Mouse (Mus musculus) A20 (cell line): ENCODE results near the gene Fbxw7.

Source experiments
- DNase-seq: peaks from one replicate; pipeline ENCODE4 v3.0.0-alpha.2; 2011; ENCODE audit warnings: low read depth, low spot score

Gene Fbxw7

GRCm38 (mm10) chr3:84889648-84890047, 74.6 kb downstream of the Fbxw7 start:
- DNase-seq = peak; percentile 26

GRCm38 (mm10) chr3:84890983-84891382, 75.9 kb downstream of the Fbxw7 start:
- no peak for DNase-seq

GRCm38 (mm10) chr3:84897952-84898351, 82.9 kb downstream of the Fbxw7 start:
- DNase-seq = no peak

- DNase-seq = peak; percentile 57
These were observed 91.5 kb downstream of the Fbxw7 start for GRCm38 (mm10) chr3:84906528-84906927.

- DNase-seq = no peak
These were observed 99.2 kb downstream of the Fbxw7 start for GRCm38 (mm10) chr3:84914284-84914683.

GRCm38 (mm10) chr3:84917903-84918679, 103.0 kb downstream of the Fbxw7 start:
- no peak for DNase-seq

GRCm38 (mm10) chr3:84921704-84922420, 106.8 kb downstream of the Fbxw7 start:
- no peak for DNase-seq

GRCm38 (mm10) chr3:84923256-84923655, 108.2 kb downstream of the Fbxw7 start:
- no peak for DNase-seq

GRCm38 (mm10) chr3:84923670-84924069, 108.6 kb downstream of the Fbxw7 start:
- DNase-seq = no peak

- no peak for DNase-seq
These were observed 110.2 kb downstream of the Fbxw7 start for GRCm38 (mm10) chr3:84925229-84925628.

- no peak for DNase-seq
These were observed 111.1 kb downstream of the Fbxw7 start for GRCm38 (mm10) chr3:84926140-84926539.

GRCm38 (mm10) chr3:84927168-84927794, 112.2 kb downstream of the Fbxw7 start:
- DNase-seq = no peak

GRCm38 (mm10) chr3:84927901-84928300, 112.8 kb downstream of the Fbxw7 start:
- peak; percentile 51 for DNase-seq

GRCm38 (mm10) chr3:84929171-84929570, 114.1 kb downstream of the Fbxw7 start:
- no peak for DNase-seq

- no peak for DNase-seq
These were observed 115.6 kb downstream of the Fbxw7 start for GRCm38 (mm10) chr3:84930683-84931082.

GRCm38 (mm10) chr3:84935729-84936128, 120.7 kb downstream of the Fbxw7 start:
- no peak for DNase-seq

GRCm38 (mm10) chr3:84936252-84936651, 121.2 kb downstream of the Fbxw7 start:
- no peak for DNase-seq

- DNase-seq = no peak
These were observed 121.9 kb downstream of the Fbxw7 start for GRCm38 (mm10) chr3:84936956-84937355.

GRCm38 (mm10) chr3:84937360-84938355, 122.6 kb downstream of the Fbxw7 start:
- peak; percentile 41 for DNase-seq

- DNase-seq = no peak
These were observed 129.9 kb downstream of the Fbxw7 start for GRCm38 (mm10) chr3:84944933-84945332.

- peak; percentile 28 for DNase-seq
These were observed 131.3 kb downstream of the Fbxw7 start for GRCm38 (mm10) chr3:84946381-84946780.
